Mouse (Mus musculus): ENCODE measurements at regions not wholly inside any gene's neighbourhood (a gene's known extent, or its start where the extent isn't known, plus 50 kb on each side); places are given as distances from the start of the nearest gene placed in this dataset.
"Not testable (repeated sequence)": the region's sequence is repeated elsewhere in the genome, so short reads cannot be mapped to it uniquely, and the experiment has no call there.

DNA sequence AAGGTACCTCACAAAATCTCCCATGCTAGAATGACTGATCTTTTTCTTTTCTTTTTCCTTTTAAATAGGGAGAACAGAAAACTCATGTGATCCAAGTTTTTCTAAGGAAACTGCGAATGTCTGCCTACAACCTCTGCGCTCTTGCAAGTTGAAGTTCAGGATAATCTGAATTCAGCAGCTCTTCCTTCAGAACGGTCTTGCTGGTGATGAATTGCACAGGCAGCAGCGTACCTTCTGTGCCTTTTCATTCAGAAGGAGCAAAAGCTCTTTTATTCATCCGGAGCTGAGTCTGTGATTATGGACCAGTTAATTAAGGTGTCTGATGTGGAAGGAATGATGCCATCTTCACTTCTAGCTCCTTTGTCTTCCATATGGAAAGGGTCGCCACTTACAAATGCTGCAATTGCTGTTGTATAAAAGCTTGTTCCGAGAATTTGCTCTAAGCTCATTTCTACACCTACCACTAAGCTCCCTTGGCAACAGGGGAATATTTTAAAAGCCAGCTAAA, 353.9 kb downstream of the Zpld1 start:
- no peak overlapping the region for H3K4me2 ChIP-seq (ENCODE audit: low read depth)
- no peak for TF ChIP-seq CTCF (IDR thresholded peaks at IDR 0.05; ENCODE audit: low read depth)
- no peaks in the 10 kb centered on the region for H3K4me1 ChIP-seq (ENCODE audit: insufficient read depth)
- no peaks in the 10 kb centered on the region for H3K9me3 ChIP-seq (ENCODE audit: low read length)
- H3K27ac ChIP-seq (ENCODE audit: low read depth, low read length): no peak overlapping the region
- H3K36me3 ChIP-seq (ENCODE audit: insufficient read depth): no peaks in the 10 kb centered on the region
- DNase-seq: peak; percentile 20
- WGBS: 36% methylated on average over 7 of the region's 7 CpGs
- H3K27me3 ChIP-seq (ENCODE audit: insufficient read depth, low read length): no peaks in the 10 kb centered on the region
- ATAC-seq: no peak
- no peak overlapping the region for H3K9ac ChIP-seq
- no peak overlapping the region for H3K4me3 ChIP-seq (ENCODE audit: low read depth, low read length)

DNA sequence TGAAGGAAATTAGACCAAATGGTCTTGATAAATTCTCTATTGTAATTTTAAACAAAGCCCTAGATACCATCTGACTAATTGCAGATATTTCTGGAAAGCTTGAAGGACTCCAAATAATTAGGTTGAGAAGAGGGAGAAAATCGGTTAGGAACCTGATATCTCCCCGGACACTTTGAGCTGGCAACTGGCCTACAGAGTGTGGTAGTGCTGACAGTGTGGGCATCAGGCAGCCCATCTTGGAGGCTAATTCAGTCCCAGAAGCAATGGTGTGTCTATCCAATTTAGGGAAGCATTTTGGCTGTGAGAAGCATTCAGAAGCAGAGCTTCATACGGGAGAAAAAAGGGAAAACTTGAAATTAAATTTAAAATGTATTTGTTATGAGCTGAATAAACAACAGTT, 369.5 kb downstream of the Zpld1 start:
- ATAC-seq (no peak), DNase-seq (no peak)
- no peak for TF ChIP-seq CTCF (IDR thresholded peaks at IDR 0.05; ENCODE audit: low read depth)
- no peaks in the 10 kb centered on the region for H3K9me3 ChIP-seq (ENCODE audit: low read length)
- H3K4me2 ChIP-seq (ENCODE audit: low read depth): no peak overlapping the region
- no peak overlapping the region for H3K9ac ChIP-seq
- no peaks in the 10 kb centered on the region for H3K4me1 ChIP-seq (ENCODE audit: insufficient read depth)
- no peaks in the 10 kb centered on the region for H3K27me3 ChIP-seq (ENCODE audit: insufficient read depth, low read length)
- no peaks in the 10 kb centered on the region for H3K36me3 ChIP-seq (ENCODE audit: insufficient read depth)
- no peak overlapping the region for H3K4me3 ChIP-seq (ENCODE audit: low read depth, low read length)
- H3K27ac ChIP-seq (ENCODE audit: low read depth, low read length): no peak overlapping the region
- WGBS: 53% methylated on average over 3 of the region's 3 CpGs

GRCm38 (mm10) chr16:54902911-54903310, 394.9 kb downstream of the Zpld1 start:
- Histone ChIP-seq H3K9ac (no peak overlapping the region), H3K4me3 (ENCODE audit: low read depth, low read length) (no peak overlapping the region), H3K27ac (ENCODE audit: low read depth, low read length) (no peak overlapping the region), H3K4me2 (ENCODE audit: low read depth) (no peak overlapping the region), H3K4me1 (ENCODE audit: insufficient read depth) (no peaks in the 10 kb centered on the region), H3K36me3 (ENCODE audit: insufficient read depth) (no peaks in the 10 kb centered on the region), H3K9me3 (ENCODE audit: low read length) (no peaks in the 10 kb centered on the region), H3K27me3 (ENCODE audit: insufficient read depth, low read length) (no peaks in the 10 kb centered on the region)
- ATAC-seq (no peak), DNase-seq (no peak)
- no peak for TF ChIP-seq CTCF (IDR thresholded peaks at IDR 0.05; ENCODE audit: low read depth)
- 97% methylated on average over 4 of the region's 4 CpGs for WGBS

DNA sequence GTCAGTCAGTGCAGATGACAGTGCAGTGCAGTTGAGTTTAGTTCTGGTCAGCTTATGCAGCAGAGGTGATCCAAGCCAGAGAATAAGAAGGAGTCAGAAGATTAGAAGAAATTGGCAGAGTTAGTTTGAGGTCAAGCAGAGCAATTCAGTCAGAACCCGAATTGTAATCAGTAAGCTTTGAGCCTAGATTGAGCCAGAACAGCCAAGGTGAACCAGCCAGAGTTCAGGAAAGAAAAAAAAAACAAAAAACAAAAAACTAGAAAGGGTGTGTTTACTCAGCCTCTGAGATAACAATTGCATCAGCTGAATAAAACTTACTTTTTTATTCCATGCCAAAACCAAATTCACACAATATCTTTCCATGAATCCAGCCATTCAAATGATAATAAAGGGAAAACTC, 396.3 kb downstream of the Zpld1 start:
- H3K36me3 ChIP-seq (ENCODE audit: insufficient read depth): no peaks in the 10 kb centered on the region
- no peaks in the 10 kb centered on the region for H3K27me3 ChIP-seq (ENCODE audit: insufficient read depth, low read length)
- no peak overlapping the region for H3K27ac ChIP-seq (ENCODE audit: low read depth, low read length)
- no peak overlapping the region for H3K9ac ChIP-seq
- ATAC-seq (no peak), DNase-seq (no peak)
- H3K4me3 ChIP-seq (ENCODE audit: low read depth, low read length): no peak overlapping the region
- TF ChIP-seq CTCF (IDR thresholded peaks at IDR 0.05; ENCODE audit: low read depth): no peak
- whole genome bisulfite sequencing: 71% methylated on average over 1 of the region's 1 CpGs
- no peaks in the 10 kb centered on the region for H3K9me3 ChIP-seq (ENCODE audit: low read length)
- no peaks in the 10 kb centered on the region for H3K4me1 ChIP-seq (ENCODE audit: insufficient read depth)
- no peak overlapping the region for H3K4me2 ChIP-seq (ENCODE audit: low read depth)

DNA sequence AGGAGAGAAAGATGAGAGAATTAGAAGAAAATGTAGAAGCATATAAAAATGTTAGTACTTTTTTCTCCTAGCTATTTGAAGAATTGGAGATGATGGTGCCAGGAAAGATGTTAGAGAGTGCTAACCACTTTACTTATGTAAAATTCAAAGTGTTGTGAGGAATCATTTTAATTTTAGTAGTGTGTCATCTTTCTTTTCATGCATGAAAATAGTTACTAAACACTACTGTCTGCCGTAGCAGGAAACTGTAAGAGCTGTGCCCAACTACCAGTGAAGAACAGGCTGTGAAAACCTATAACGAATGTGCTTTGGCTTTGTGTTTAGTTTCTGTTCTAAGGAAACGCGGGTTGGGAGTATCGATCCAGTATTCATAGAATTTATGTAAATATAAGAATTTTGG, 403.1 kb downstream of the Zpld1 start:
- 73% methylated on average over 5 of the region's 5 CpGs for WGBS
- TF ChIP-seq CTCF (IDR thresholded peaks at IDR 0.05; ENCODE audit: low read depth): no peak
- no peak overlapping the region for H3K27ac ChIP-seq (ENCODE audit: low read depth, low read length)
- no peaks in the 10 kb centered on the region for H3K9me3 ChIP-seq (ENCODE audit: low read length)
- no peaks in the 10 kb centered on the region for H3K4me1 ChIP-seq (ENCODE audit: insufficient read depth)
- DNase-seq (no peak), ATAC-seq (no peak)
- no peak overlapping the region for H3K9ac ChIP-seq
- no peak overlapping the region for H3K4me3 ChIP-seq (ENCODE audit: low read depth, low read length)
- H3K27me3 ChIP-seq (ENCODE audit: insufficient read depth, low read length): no peaks in the 10 kb centered on the region
- H3K4me2 ChIP-seq (ENCODE audit: low read depth): no peak overlapping the region
- no peaks in the 10 kb centered on the region for H3K36me3 ChIP-seq (ENCODE audit: insufficient read depth)

- H3K27me3 ChIP-seq (ENCODE audit: insufficient read depth, low read length): no peaks in the 10 kb centered on the region
- DNase-seq (no peak), ATAC-seq (no peak)
- no peak overlapping the region for H3K4me3 ChIP-seq (ENCODE audit: low read depth, low read length)
- H3K4me1 ChIP-seq (ENCODE audit: insufficient read depth): no peaks in the 10 kb centered on the region
- H3K27ac ChIP-seq (ENCODE audit: low read depth, low read length): no peak overlapping the region
- H3K9me3 ChIP-seq (ENCODE audit: low read length): no peaks in the 10 kb centered on the region
- no peak overlapping the region for H3K4me2 ChIP-seq (ENCODE audit: low read depth)
- H3K9ac ChIP-seq: no peak overlapping the region
- no peak for TF ChIP-seq CTCF (IDR thresholded peaks at IDR 0.05; ENCODE audit: low read depth)
- H3K36me3 ChIP-seq (ENCODE audit: insufficient read depth): no peaks in the 10 kb centered on the region
Measured at GRCm38 (mm10) chr16:54857369-54857768, 440.4 kb downstream of the Zpld1 start.

DNA sequence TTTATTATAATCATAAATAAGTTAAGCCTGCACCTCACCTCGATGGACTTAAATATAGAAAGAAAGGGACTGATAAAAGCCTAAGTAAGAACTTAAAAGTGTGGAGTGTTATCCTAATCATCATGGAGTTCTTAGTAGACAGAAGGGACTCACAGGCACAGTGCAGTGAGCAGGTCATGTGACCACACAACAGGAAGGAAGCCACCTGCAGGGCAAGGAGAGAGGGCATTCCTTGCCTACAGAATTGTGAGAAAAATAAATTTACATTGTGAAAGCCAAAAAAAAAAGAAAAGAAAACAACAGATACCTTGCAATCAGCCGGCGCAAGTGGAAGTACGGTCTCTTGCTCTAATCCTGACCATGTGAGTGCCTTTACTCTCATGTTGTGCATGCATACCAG, 454.8 kb downstream of the Zpld1 start:
- H3K4me1 ChIP-seq (ENCODE audit: insufficient read depth); H3K4me3 ChIP-seq (ENCODE audit: low read depth, low read length); ATAC-seq; H3K4me2 ChIP-seq (ENCODE audit: low read depth); H3K9me3 ChIP-seq (ENCODE audit: low read length); DNase-seq; H3K9ac ChIP-seq; H3K27me3 ChIP-seq (ENCODE audit: insufficient read depth, low read length); H3K36me3 ChIP-seq (ENCODE audit: insufficient read depth); H3K27ac ChIP-seq (ENCODE audit: low read depth, low read length): not testable (repeated sequence)
- WGBS: 96% methylated on average over 3 of the region's 4 CpGs
